Mouse (Mus musculus) megakaryocyte, embryonic 14.5 days (primary cell): ENCODE data around the gene Arhgef10l.

ENCODE experiments used
- FLI1 ChIP-seq: IDR thresholded peaks from 2 replicates; pipeline ENCODE4 v1.6.1; 2012; ENCODE audit warnings: low read length, inconsistent platforms, mixed read lengths
- GATA1 ChIP-seq: IDR thresholded peaks from 3 replicates; pipeline ENCODE4 v1.6.1; 2012; ENCODE audit warnings: mixed read lengths, low read length, inconsistent platforms, borderline replicate concordance

GRCm38 (mm10) chr4:140680731-140681397 lies 15.1 kb upstream of the Arhgef10l start:
- TF ChIP-seq GATA1 (no peak), FLI1 (no peak)
